Mouse (Mus musculus) fibroblast of lung, adult 2 months (primary cell): ENCODE data around the gene Hivep3.
A peak's percentile ranks its signal among the peaks of the same experiment; 100 is the strongest.

Experiments
- DNase-seq: peaks from one replicate; pipeline ENCODE4 v3.0.0-alpha.2; 2011; ENCODE audit warnings: low read depth

The Hivep3 gene

GRCm38 (mm10) chr4:120058157-120058556 is 324.6 kb downstream of the Hivep3 start:
- DNase-seq = no peak

GRCm38 (mm10) chr4:120058794-120059193 is 325.2 kb downstream of the Hivep3 start:
- no peak for DNase-seq

- no peak for DNase-seq
These were observed 328.1 kb downstream of the Hivep3 start for GRCm38 (mm10) chr4:120061727-120062126.

- DNase-seq = no peak
These were observed 328.6 kb downstream of the Hivep3 start for GRCm38 (mm10) chr4:120062198-120062597.

GRCm38 (mm10) chr4:120062754-120063153 is 329.2 kb downstream of the Hivep3 start:
- no peak for DNase-seq

GRCm38 (mm10) chr4:120063353-120064124 is 330.0 kb downstream of the Hivep3 start:
- no peak for DNase-seq

GRCm38 (mm10) chr4:120064696-120065095 is 331.1 kb downstream of the Hivep3 start, which contains the start of gene AL607142.1:
Gene AL607142.1, plus strand, starts transcription at chr4:120064996.
- no peak for DNase-seq

- DNase-seq = peak; percentile 66
These were observed 333.4 kb downstream of the Hivep3 start for GRCm38 (mm10) chr4:120066841-120067591.

GRCm38 (mm10) chr4:120067592-120068235 is 334.1 kb downstream of the Hivep3 start:
- no peak for DNase-seq

GRCm38 (mm10) chr4:120068883-120069581 is 335.4 kb downstream of the Hivep3 start:
- no peak for DNase-seq

GRCm38 (mm10) chr4:120069582-120069980 is 336.0 kb downstream of the Hivep3 start:
- no peak for DNase-seq

GRCm38 (mm10) chr4:120071411-120071810 is 337.8 kb downstream of the Hivep3 start:
- no peak for DNase-seq

GRCm38 (mm10) chr4:120071842-120072507 is 338.4 kb downstream of the Hivep3 start:
- DNase-seq = no peak

GRCm38 (mm10) chr4:120074061-120074460 is 340.5 kb downstream of the Hivep3 start:
- DNase-seq = no peak

- DNase-seq = no peak
These were observed 343.7 kb downstream of the Hivep3 start for GRCm38 (mm10) chr4:120077322-120077721.

GRCm38 (mm10) chr4:120082527-120082926 is 348.9 kb downstream of the Hivep3 start:
- DNase-seq = no peak

- DNase-seq = peak; percentile 75
These were observed 350.1 kb downstream of the Hivep3 start for GRCm38 (mm10) chr4:120083700-120084099.

- DNase-seq = no peak
These were observed 356.0 kb downstream of the Hivep3 start for GRCm38 (mm10) chr4:120089536-120089935.

GRCm38 (mm10) chr4:120091997-120092783 is 358.6 kb downstream of the Hivep3 start:
- no peak for DNase-seq

- DNase-seq = no peak
These were observed 363.4 kb downstream of the Hivep3 start for GRCm38 (mm10) chr4:120096935-120097334.

GRCm38 (mm10) chr4:120101186-120101585 is 367.6 kb downstream of the Hivep3 start:
- DNase-seq = no peak
